Comparison of ENCODE assay signal across 19 mouse cellular contexts in the genomic region with DNA sequence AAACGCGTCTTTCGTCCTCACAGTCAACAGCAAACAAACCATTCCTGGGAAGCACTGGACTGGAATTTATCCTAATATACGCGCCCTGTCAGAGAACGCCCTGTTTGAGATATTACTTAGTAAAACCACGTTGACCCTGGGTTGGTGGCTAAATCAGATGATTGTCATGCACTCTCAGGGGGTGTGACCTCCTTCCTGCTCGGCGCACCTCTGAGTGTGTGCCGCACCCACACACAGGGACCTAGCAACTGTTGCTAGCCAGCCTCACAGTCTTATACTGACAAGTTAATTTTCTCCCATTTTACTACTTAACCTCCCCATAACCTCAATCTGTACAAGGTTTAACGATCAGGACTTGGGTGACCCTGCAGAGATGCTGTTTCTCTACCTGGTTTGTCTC.
A peak's percentile ranks its signal among the peaks of the same experiment; 100 is the strongest.
DNase-seq lines count a peak whose midpoint lies in the region; ATAC-seq lines count a peak whose summit lies in the region.
"Had no signal": no experiment of that assay in that cellular context is flagged by ENCODE, and none has a peak within 500 bp of the region (broad histone marks: within the 10 kb centered on the region; RNA-seq: fewer than 3 reads in every experiment).

No protein-coding gene starts in this region.

- no peaks in the 10 kb centered on the region for H3K27me3 ChIP-seq in kidney, embryonic 16.5 days (ENCODE audit: insufficient read depth, low read length)
- H3K27me3 ChIP-seq: embryonic facial prominence, embryonic 15.5 days; heart, embryonic 12.5 days; limb, embryonic 13.5 days; midbrain, embryonic 15.5 days had no signal

- H3K4me3 ChIP-seq in kidney, embryonic 16.5 days (ENCODE audit: low read length) = no peak overlapping the region
- H3K4me3 ChIP-seq: embryonic facial prominence, embryonic 15.5 days; heart, embryonic 12.5 days; limb, embryonic 13.5 days; midbrain, embryonic 15.5 days had no signal

- no peak overlapping the region for H3K9ac ChIP-seq in kidney, embryonic 16.5 days (replicated peaks; ENCODE audit: low read length)
- H3K9ac ChIP-seq: embryonic facial prominence, embryonic 15.5 days; heart, embryonic 12.5 days; limb, embryonic 13.5 days; liver, embryonic 14.5 days; midbrain, embryonic 15.5 days had no signal

- DNase-seq in kidney, postnatal 36 days = no peak
- DNase-seq in R1 (ENCODE audit: low read depth, low spot score) = peak; percentile 60
- DNase-seq in embryo, embryonic 11 days = peak; percentile 34
- DNase-seq in retina, embryonic 14.5 days (ENCODE audit: low spot score) = peak; percentile 33
- DNase-seq in layer of hippocampus, adult 9-11 months = no peak
- DNase-seq in left cerebral cortex, adult 11 months (ENCODE audit: low spot score) = no peak
- DNase-seq: adrenal gland, adult 2 months; cerebellum, postnatal 36 days; heart, postnatal 36 days; right cerebral cortex, postnatal 14 days; thymus, postnatal 4 days had no signal

- H3K9me3 ChIP-seq in kidney, embryonic 16.5 days (ENCODE audit: low read length) = peaks cover 4% of the 10 kb centered on the region; the same call in 1 of the 2 replicates
- H3K9me3 ChIP-seq: embryonic facial prominence, embryonic 15.5 days; limb, embryonic 13.5 days; midbrain, embryonic 15.5 days had no signal

- H3K27ac ChIP-seq in kidney, embryonic 16.5 days (ENCODE audit: low read length) = no peak overlapping the region
- H3K27ac ChIP-seq: embryonic facial prominence, embryonic 15.5 days; limb, embryonic 13.5 days; liver, embryonic 14.5 days; midbrain, embryonic 15.5 days had no signal

- H3K36me3 ChIP-seq in kidney, embryonic 16.5 days (ENCODE audit: insufficient read depth, low read length) = no peaks in the 10 kb centered on the region
- H3K36me3 ChIP-seq: embryonic facial prominence, embryonic 15.5 days; G1E; heart, embryonic 12.5 days; limb, embryonic 13.5 days; midbrain, embryonic 15.5 days had no signal

- H3K4me2 ChIP-seq in kidney, embryonic 16.5 days (replicated peaks; ENCODE audit: low read depth, low read length) = no peak overlapping the region
- H3K4me2 ChIP-seq: embryonic facial prominence, embryonic 15.5 days; heart, embryonic 12.5 days; limb, embryonic 13.5 days; midbrain, embryonic 15.5 days had no signal

- WGBS in kidney, embryonic 16.5 days = 30% methylated on average over 11 of the region's 11 CpGs

- peak; percentile 91 for ATAC-seq in kidney, embryonic 16.5 days (ENCODE audit: low FRiP score, low TSS enrichment)
- ATAC-seq: forebrain, embryonic 14.5 days; midbrain, embryonic 15.5 days had no signal

- peaks cover 7% of the 10 kb centered on the region for H3K4me1 ChIP-seq in kidney, embryonic 16.5 days (ENCODE audit: insufficient read depth, low read length)
- H3K4me1 ChIP-seq: embryonic facial prominence, embryonic 15.5 days; heart, embryonic 12.5 days; midbrain, embryonic 15.5 days had no signal

Comparison
In these comparisons a context has a peak if more than half of its experiments do, and no peak if none do; other contexts are left out.
1. DNase-seq: peak in R1 (single experiment), embryo, embryonic 11 days (single experiment) and retina, embryonic 14.5 days (single experiment); none in kidney, postnatal 36 days (0 of 2), layer of hippocampus, adult 9-11 months (single experiment) and left cerebral cortex, adult 11 months (single experiment).